Comparison of ENCODE assay signal across 9 mouse cellular contexts in genomic region chr13:29823906-29824305, GRCm38 (mm10). TPM values are rescaled to one million over a fixed set of nuclear protein-coding genes. Genes with fewer than 3 reads are reported as not detected.
DNase-seq lines count a peak whose midpoint lies in the region; ATAC-seq and TF ChIP-seq lines count a peak whose summit lies in the region.
"Had no signal": no experiment of that assay in that cellular context is flagged by ENCODE, and none has a peak within 500 bp of the region (broad histone marks: within the 10 kb centered on the region; RNA-seq: fewer than 3 reads in every experiment).

No protein-coding gene starts in this region.

- no peak overlapping the region for H3K4me3 ChIP-seq in heart, embryonic 16.5 days (ENCODE audit: low read length)
- no peak overlapping the region for H3K4me3 ChIP-seq in cortical plate, adult 2 months (ENCODE audit: insufficient read depth, low read length)
- no peak overlapping the region for H3K4me3 ChIP-seq in hindbrain, embryonic 15.5 days
- no peak overlapping the region for H3K4me3 ChIP-seq in midbrain, embryonic 14.5 days (replicated peaks; ENCODE audit: low read depth, low read length)
- H3K4me3 ChIP-seq: limb, embryonic 15.5 days had no signal

- H3K27ac ChIP-seq in heart, embryonic 16.5 days (ENCODE audit: low read length) = no peak overlapping the region
- H3K27ac ChIP-seq in cortical plate, adult 2 months (ENCODE audit: insufficient read depth, low read length) = no peak overlapping the region
- peak overlapping the region; percentile 53 for H3K27ac ChIP-seq in hindbrain, embryonic 15.5 days (replicated peaks)
- peak overlapping the region; percentile 56 for H3K27ac ChIP-seq in midbrain, embryonic 14.5 days (replicated peaks; ENCODE audit: low read depth, low read length)
- H3K27ac ChIP-seq: limb, embryonic 15.5 days had no signal

- no peak for DNase-seq in heart, adult 18-20 months
- DNase-seq in midbrain, embryonic 14.5 days = peak; percentile 73
- DNase-seq in liver = no peak
- DNase-seq in urinary bladder, postnatal 36 days (ENCODE audit: low spot score in 2 of 2) = no peak
- DNase-seq in lung, postnatal 14 days = no peak

- TF ChIP-seq CTCF in cortical plate, adult 2 months (IDR thresholded peaks at IDR 0.05; ENCODE audit: extremely low read depth, insufficient read depth, low read length) = peak; percentile 49

- TF ChIP-seq POLR2A in cortical plate, adult 2 months (IDR thresholded peaks at IDR 0.05; ENCODE audit: extremely low read depth, insufficient read depth, low read length) = no peak

- peak; percentile 63; the same call in 1 of the 2 replicates for ATAC-seq in heart, embryonic 16.5 days (replicated peaks; ENCODE audit: extremely low read depth, insufficient read depth, low FRiP score)
- ATAC-seq in hindbrain, embryonic 15.5 days (ENCODE audit: low FRiP score, low read depth) = peak; percentile 85
- ATAC-seq in midbrain, embryonic 14.5 days (ENCODE audit: low FRiP score, low TSS enrichment) = peak; percentile 86

- H3K9me3 ChIP-seq in heart, embryonic 16.5 days (replicated peaks; ENCODE audit: control insufficient read depth, low read length) = no peaks in the 10 kb centered on the region
- H3K9me3 ChIP-seq in hindbrain, embryonic 15.5 days = no peaks in the 10 kb centered on the region
- no peaks in the 10 kb centered on the region for H3K9me3 ChIP-seq in midbrain, embryonic 14.5 days (ENCODE audit: control insufficient read depth, low read length)
- H3K9me3 ChIP-seq: limb, embryonic 15.5 days had no signal

- peaks cover 3% of the 10 kb centered on the region; the same call in 1 of the 2 replicates for H3K4me1 ChIP-seq in heart, embryonic 16.5 days (ENCODE audit: control insufficient read depth, insufficient read depth, low read length)
- no peaks in the 10 kb centered on the region for H3K4me1 ChIP-seq in cortical plate, adult 2 months (ENCODE audit: control insufficient read depth, insufficient read depth, low read length)
- peaks cover 8% of the 10 kb centered on the region; the same call in 1 of the 2 replicates for H3K4me1 ChIP-seq in hindbrain, embryonic 15.5 days (replicated peaks)
- peaks cover 13% of the 10 kb centered on the region for H3K4me1 ChIP-seq in midbrain, embryonic 14.5 days (ENCODE audit: control insufficient read depth, insufficient read depth, low read length)
- H3K4me1 ChIP-seq: limb, embryonic 15.5 days had no signal

- 49% methylated on average over 9 of the region's 9 CpGs for WGBS in heart, embryonic 16.5 days
- 40% methylated on average over 9 of the region's 9 CpGs for WGBS in hindbrain, embryonic 15.5 days
- 46% methylated on average over 9 of the region's 9 CpGs for WGBS in midbrain, embryonic 14.5 days

- H3K9ac ChIP-seq in heart, embryonic 16.5 days (ENCODE audit: low read length) = no peak overlapping the region
- no peak overlapping the region for H3K9ac ChIP-seq in hindbrain, embryonic 15.5 days
- H3K9ac ChIP-seq in midbrain, embryonic 14.5 days (replicated peaks; ENCODE audit: low read length) = no peak overlapping the region
- H3K9ac ChIP-seq: limb, embryonic 15.5 days had no signal

- no peaks in the 10 kb centered on the region for H3K27me3 ChIP-seq in heart, embryonic 16.5 days (ENCODE audit: control insufficient read depth, insufficient read depth, low read length)
- no peaks in the 10 kb centered on the region for H3K27me3 ChIP-seq in hindbrain, embryonic 15.5 days
- H3K27me3 ChIP-seq in midbrain, embryonic 14.5 days (ENCODE audit: control insufficient read depth, insufficient read depth, low read length) = no peaks in the 10 kb centered on the region
- H3K27me3 ChIP-seq: limb, embryonic 15.5 days had no signal

- no peaks in the 10 kb centered on the region for H3K36me3 ChIP-seq in heart, embryonic 16.5 days (ENCODE audit: control insufficient read depth, insufficient read depth)
- no peaks in the 10 kb centered on the region for H3K36me3 ChIP-seq in hindbrain, embryonic 15.5 days
- H3K36me3 ChIP-seq in midbrain, embryonic 14.5 days (ENCODE audit: control insufficient read depth, insufficient read depth, low read length) = no peaks in the 10 kb centered on the region
- H3K36me3 ChIP-seq: limb, embryonic 15.5 days had no signal

- H3K4me2 ChIP-seq in heart, embryonic 16.5 days (ENCODE audit: low read depth, low read length) = no peak overlapping the region
- H3K4me2 ChIP-seq in hindbrain, embryonic 15.5 days = no peak overlapping the region
- H3K4me2 ChIP-seq in midbrain, embryonic 14.5 days (ENCODE audit: low read length) = no peak overlapping the region
- H3K4me2 ChIP-seq: limb, embryonic 15.5 days had no signal

RNA-seq across cellular contexts. Expression of gene Cdkal1, which starts 31.6 kb away (rescaled TPM):
- polyA plus RNA-seq in heart, embryonic 16.5 days (2015; fragmentation: Nextera tagmentation; extraction: Ambion mirVana) = 26.0 and 27.2 TPM in 2 replicates
- 10 to 100 TPM; 25.8 to 32.5 TPM for total RNA-seq in heart, adult 18-20 months (2021)
- 6.5 and 6.7 TPM in 2 replicates for polyA plus RNA-seq in cortical plate, adult 2 months (2012; rRNA removed)
- 20.2 and 20.7 TPM in 2 replicates for polyA plus RNA-seq in hindbrain, embryonic 15.5 days (2015; fragmentation: Nextera tagmentation; extraction: Ambion mirVana)
- polyA plus RNA-seq in midbrain, embryonic 14.5 days (2014; fragmentation: Nextera tagmentation; extraction: Ambion mirVana) = 18.2 and 23.5 TPM in 2 replicates

Comparison
In these comparisons a context has a peak if more than half of its experiments do, and no peak if none do; other contexts are left out.
1. H3K27ac ChIP-seq: peak in hindbrain, embryonic 15.5 days (single experiment) and midbrain, embryonic 14.5 days (single experiment); none in heart, embryonic 16.5 days (single experiment) and cortical plate, adult 2 months (single experiment).
2. Peak in every context shown above with its lines, with median percentiles within 50 percentile points of each other: ATAC-seq.